Mouse (Mus musculus): ENCODE data around the gene Cfap54.

DNA sequence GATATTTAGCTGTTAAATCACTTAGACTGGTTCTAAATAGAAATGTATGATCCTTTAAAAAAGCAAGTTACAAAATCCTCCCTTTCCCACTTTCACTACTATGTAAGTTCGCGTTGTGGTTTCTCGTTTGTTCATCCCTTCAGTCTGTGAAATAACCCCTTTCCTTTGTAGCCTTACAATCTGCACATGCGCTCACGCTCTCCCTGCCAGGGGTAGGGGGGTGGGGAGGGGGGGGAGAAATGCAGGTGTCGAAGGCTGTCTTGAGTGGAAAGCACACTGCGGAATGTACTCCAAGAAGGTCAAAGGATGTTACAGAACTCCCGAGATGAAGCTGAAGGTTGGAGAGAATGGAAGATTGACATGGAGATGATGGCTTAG, 2.5 kb upstream of the Cfap54 start:
- no peak for TF ChIP-seq CTCF (IDR thresholded peaks at IDR 0.05; ENCODE audit: low read depth)
- TF ChIP-seq EP300 (IDR thresholded peaks at IDR 0.05; ENCODE audit: low read depth) = no peak

Measured in liver, postnatal 0 days (tissue).